Mouse (Mus musculus): Measurements from ENCODE around the gene Nav2. TPM values are rescaled to one million over a fixed set of nuclear protein-coding genes. Genes with fewer than 3 reads are reported as not detected.

The Nav2 gene
- polyA plus RNA-seq, 1 experiment from 2014 or later, result 19.7 TPM

GRCm38 (mm10) chr7:48870144-48870543 lies 38.4 kb upstream of the Nav2 start:
- no peak for TF ChIP-seq CTCF (IDR thresholded peaks at IDR 0.05; ENCODE audit: low read depth)
- H3K4me3 ChIP-seq (ENCODE audit: low read depth, low read length), result no peak overlapping the region
- no peaks in the 10 kb centered on the region for H3K9me3 ChIP-seq (ENCODE audit: low read depth, low read length)
- no peaks in the 10 kb centered on the region for H3K27me3 ChIP-seq (ENCODE audit: insufficient read depth, low read length)
- DNase-seq (no peak), ATAC-seq (ENCODE audit: insufficient read depth) (no peak)
- H3K36me3 ChIP-seq (ENCODE audit: insufficient read depth), result peaks cover 100% of the 10 kb centered on the region
- no peak overlapping the region for H3K4me2 ChIP-seq
- WGBS, result 83% methylated on average over 6 of the region's 6 CpGs
- H3K9ac ChIP-seq, result no peak overlapping the region
- H3K27ac ChIP-seq (ENCODE audit: low read depth), result no peak overlapping the region
- H3K4me1 ChIP-seq (ENCODE audit: insufficient read depth), result no peaks in the 10 kb centered on the region

DNA sequence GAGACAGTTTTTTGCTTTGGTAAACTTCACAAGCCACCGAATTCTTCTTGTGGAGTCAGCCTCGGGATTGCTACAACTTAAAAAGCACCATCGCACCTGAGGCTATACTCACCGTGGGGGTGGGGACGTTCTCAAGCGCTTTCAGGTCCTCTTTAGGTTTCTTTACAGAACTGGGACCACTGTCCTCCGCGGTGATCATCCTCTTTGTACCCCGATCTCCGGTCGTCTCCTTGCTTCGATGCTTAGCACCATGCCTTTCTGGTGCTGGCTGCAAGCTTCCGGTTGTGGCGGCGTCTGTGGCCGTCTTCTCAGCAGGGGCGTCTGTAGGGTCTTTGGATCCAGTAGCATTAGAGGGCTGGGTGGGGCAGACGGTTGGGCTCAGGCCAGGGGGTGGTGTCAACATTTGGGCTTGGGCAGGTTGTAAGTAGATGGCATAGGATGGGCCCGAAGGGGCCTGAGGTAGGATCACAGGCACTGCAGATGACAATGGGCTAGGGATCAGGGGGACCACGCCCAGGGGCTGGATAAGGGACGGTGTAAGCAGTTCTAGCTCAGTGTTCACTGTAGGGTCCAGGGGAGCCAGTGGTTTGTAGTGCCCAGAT lies 37.8 kb upstream of the Nav2 start:
- H3K27me3 ChIP-seq (ENCODE audit: insufficient read depth, low read length), result no peaks in the 10 kb centered on the region
- no peak overlapping the region for H3K9ac ChIP-seq
- no peak for TF ChIP-seq CTCF (IDR thresholded peaks at IDR 0.05; ENCODE audit: low read depth)
- no peak overlapping the region for H3K4me3 ChIP-seq (ENCODE audit: low read depth, low read length)
- no peak for DNase-seq
- no peak overlapping the region for H3K27ac ChIP-seq (ENCODE audit: low read depth)
- no peaks in the 10 kb centered on the region for H3K4me1 ChIP-seq (ENCODE audit: insufficient read depth)
- no peak for ATAC-seq (ENCODE audit: insufficient read depth)
- WGBS, result 91% methylated on average over 21 of the region's 21 CpGs
- no peaks in the 10 kb centered on the region for H3K9me3 ChIP-seq (ENCODE audit: low read depth, low read length)
- peaks cover 100% of the 10 kb centered on the region for H3K36me3 ChIP-seq (ENCODE audit: insufficient read depth)
- no peak overlapping the region for H3K4me2 ChIP-seq

- Histone ChIP-seq H3K4me1 (ENCODE audit: insufficient read depth) (no peaks in the 10 kb centered on the region), H3K27ac (ENCODE audit: low read depth) (no peak overlapping the region), H3K9me3 (ENCODE audit: low read depth, low read length) (no peaks in the 10 kb centered on the region), H3K9ac (no peak overlapping the region), H3K36me3 (ENCODE audit: insufficient read depth) (peaks cover 100% of the 10 kb centered on the region), H3K4me2 (no peak overlapping the region), H3K4me3 (ENCODE audit: low read depth, low read length) (no peak overlapping the region), H3K27me3 (ENCODE audit: insufficient read depth, low read length) (no peaks in the 10 kb centered on the region)
- 90% methylated on average over 11 of the region's 11 CpGs for WGBS
- TF ChIP-seq CTCF (IDR thresholded peaks at IDR 0.05; ENCODE audit: low read depth), result no peak
- no peak for DNase-seq
- no peak for ATAC-seq (ENCODE audit: insufficient read depth)
Measured at GRCm38 (mm10) chr7:48871292-48871691, 37.2 kb upstream of the Nav2 start.

DNA sequence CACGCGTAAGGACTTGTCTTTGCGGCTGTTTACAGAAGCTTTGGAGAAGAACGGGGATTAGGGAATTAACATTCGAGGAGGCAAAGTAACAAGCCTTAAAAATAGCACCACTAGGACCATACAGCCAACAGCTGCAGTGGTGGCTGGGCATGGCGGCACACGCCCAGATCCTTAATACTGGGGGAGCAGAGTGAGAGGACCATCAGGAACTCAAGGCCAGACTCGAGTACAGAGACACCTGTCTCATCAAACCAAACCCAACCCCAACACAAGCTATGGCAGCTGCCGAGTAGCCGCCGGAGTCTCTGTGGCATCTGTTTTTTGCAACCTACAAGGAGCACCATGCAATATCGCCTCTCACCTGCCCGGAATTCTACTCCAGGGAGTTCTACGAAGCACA lies 33.4 kb upstream of the Nav2 start:
- Histone ChIP-seq H3K27ac (ENCODE audit: low read depth) (no peak overlapping the region), H3K9ac (no peak overlapping the region), H3K4me2 (no peak overlapping the region), H3K36me3 (ENCODE audit: insufficient read depth) (peaks cover 85% of the 10 kb centered on the region), H3K9me3 (ENCODE audit: low read depth, low read length) (no peaks in the 10 kb centered on the region), H3K27me3 (ENCODE audit: insufficient read depth, low read length) (no peaks in the 10 kb centered on the region), H3K4me1 (ENCODE audit: insufficient read depth) (0 out of 2 replicates have a peak, but pooled peaks cover 2% of the 10 kb centered on the region), H3K4me3 (ENCODE audit: low read depth, low read length) (no peak overlapping the region)
- TF ChIP-seq CTCF (IDR thresholded peaks at IDR 0.05; ENCODE audit: low read depth), result no peak
- WGBS, result 92% methylated on average over 14 of the region's 14 CpGs
- no peak for DNase-seq
- ATAC-seq (ENCODE audit: insufficient read depth), result no peak

DNA sequence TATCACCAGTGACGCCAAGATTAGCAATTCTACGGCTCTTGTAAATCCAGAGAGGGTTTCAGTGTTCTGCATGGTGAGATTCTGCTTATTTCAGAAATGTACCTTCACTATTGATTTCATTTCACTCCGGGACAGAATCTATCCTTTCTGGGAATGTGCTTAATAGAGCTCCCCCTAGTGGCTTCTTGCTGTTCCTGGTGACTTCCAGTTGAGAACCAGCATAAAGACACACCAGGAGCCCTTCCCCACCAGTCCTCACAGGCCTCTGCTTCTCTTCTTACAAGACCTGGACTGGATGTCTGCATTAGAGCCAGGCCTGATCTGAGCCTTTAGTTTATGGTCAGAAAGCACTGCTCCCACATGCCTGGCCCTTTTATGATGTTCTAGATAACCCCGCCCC lies 32.0 kb upstream of the Nav2 start:
- H3K4me3 ChIP-seq (ENCODE audit: low read depth, low read length), result no peak overlapping the region
- ATAC-seq (ENCODE audit: insufficient read depth), result no peak
- no peak overlapping the region for H3K4me2 ChIP-seq
- 69% methylated on average over 4 of the region's 4 CpGs for WGBS
- H3K27ac ChIP-seq (ENCODE audit: low read depth), result no peak overlapping the region
- H3K4me1 ChIP-seq (ENCODE audit: insufficient read depth), result 0 out of 2 replicates have a peak, but pooled peaks cover 2% of the 10 kb centered on the region
- peak; percentile 88 for DNase-seq
- peaks cover 71% of the 10 kb centered on the region for H3K36me3 ChIP-seq (ENCODE audit: insufficient read depth)
- H3K9ac ChIP-seq, result no peak overlapping the region
- no peaks in the 10 kb centered on the region for H3K9me3 ChIP-seq (ENCODE audit: low read depth, low read length)
- TF ChIP-seq CTCF (IDR thresholded peaks at IDR 0.05; ENCODE audit: low read depth), result peak; percentile 78
- H3K27me3 ChIP-seq (ENCODE audit: insufficient read depth, low read length), result no peaks in the 10 kb centered on the region

DNA sequence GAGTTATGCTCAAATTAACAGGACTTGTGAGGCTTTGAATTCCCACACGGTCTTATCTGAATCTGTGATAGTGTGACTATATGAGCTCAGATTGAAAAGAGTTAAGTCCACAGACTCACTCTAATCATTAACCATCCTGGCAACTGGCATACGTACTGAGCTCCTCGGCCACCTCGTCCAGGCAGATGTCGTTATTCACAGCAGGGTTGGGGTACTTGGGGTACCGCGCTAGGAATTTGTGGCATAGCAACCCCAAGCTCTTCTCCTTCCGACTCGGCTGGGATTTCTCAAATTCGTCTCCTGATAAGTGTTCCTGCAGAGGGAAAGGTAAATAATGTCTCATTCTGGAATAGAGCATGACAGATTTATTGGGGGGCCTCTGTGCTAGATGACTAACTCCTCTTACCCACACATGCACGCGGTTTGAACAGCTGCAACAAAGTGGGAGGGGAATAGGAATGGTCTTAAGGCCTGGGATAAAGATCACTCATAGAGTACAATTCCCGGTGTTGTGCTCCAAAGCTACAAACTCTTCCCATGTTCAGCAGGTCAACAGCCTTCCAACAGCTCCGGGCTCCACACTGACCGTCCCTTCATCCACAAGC lies 30.6 kb upstream of the Nav2 start:
- DNase-seq, result no peak
- Histone ChIP-seq H3K4me1 (ENCODE audit: insufficient read depth) (0 out of 2 replicates have a peak, but pooled peaks cover 2% of the 10 kb centered on the region), H3K4me2 (no peak overlapping the region), H3K4me3 (ENCODE audit: low read depth, low read length) (no peak overlapping the region), H3K9ac (no peak overlapping the region), H3K9me3 (ENCODE audit: low read depth, low read length) (no peaks in the 10 kb centered on the region), H3K36me3 (ENCODE audit: insufficient read depth) (peaks cover 58% of the 10 kb centered on the region), H3K27ac (ENCODE audit: low read depth) (no peak overlapping the region), H3K27me3 (ENCODE audit: insufficient read depth, low read length) (no peaks in the 10 kb centered on the region)
- no peak for ATAC-seq (ENCODE audit: insufficient read depth)
- WGBS, result 55% methylated on average over 15 of the region's 15 CpGs
- no peak for TF ChIP-seq CTCF (IDR thresholded peaks at IDR 0.05; ENCODE audit: low read depth)

DNA sequence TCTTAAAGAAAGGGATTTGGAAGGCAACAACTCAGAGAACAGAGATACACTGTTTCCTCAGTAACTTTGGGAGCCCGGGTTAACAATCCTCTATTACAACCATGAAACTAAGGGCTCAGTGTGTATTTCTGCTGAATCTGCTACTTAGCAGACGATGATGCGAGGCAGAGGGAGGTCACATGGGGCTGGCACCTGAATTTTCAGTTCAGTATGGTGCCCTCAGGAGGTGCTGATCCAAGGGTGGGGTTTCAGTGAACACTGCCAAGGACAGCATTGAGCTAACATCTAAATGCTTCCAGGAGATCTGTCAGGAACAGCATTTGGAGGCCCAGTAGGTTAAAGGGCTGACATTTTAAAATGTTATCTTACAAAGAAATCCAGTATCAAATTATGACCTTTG lies 28.9 kb upstream of the Nav2 start:
- ATAC-seq (ENCODE audit: insufficient read depth) (no peak), DNase-seq (no peak)
- Histone ChIP-seq H3K27me3 (ENCODE audit: insufficient read depth, low read length) (no peaks in the 10 kb centered on the region), H3K27ac (ENCODE audit: low read depth) (no peak overlapping the region), H3K9ac (peak overlapping the region; percentile 46), H3K4me1 (ENCODE audit: insufficient read depth) (0 out of 2 replicates have a peak, but pooled peaks cover 2% of the 10 kb centered on the region), H3K9me3 (ENCODE audit: low read depth, low read length) (no peaks in the 10 kb centered on the region), H3K4me2 (peak overlapping the region; percentile 96), H3K36me3 (ENCODE audit: insufficient read depth) (peaks cover 41% of the 10 kb centered on the region), H3K4me3 (ENCODE audit: low read depth, low read length) (peak overlapping the region; percentile 80)
- WGBS, result 50% methylated on average over 3 of the region's 3 CpGs
- no peak for TF ChIP-seq CTCF (IDR thresholded peaks at IDR 0.05; ENCODE audit: low read depth)
